Mouse (Mus musculus) neural tube, embryonic 10.5 days (tissue): Measurements from ENCODE around the gene Bora.

Experiments used
- DNase-seq: peaks from one replicate; pipeline ENCODE4 v3.0.0-alpha.2; 2017; ENCODE audit warnings: low spot score; ENCODE audit errors: extremely low spot score

Gene Bora

DNA sequence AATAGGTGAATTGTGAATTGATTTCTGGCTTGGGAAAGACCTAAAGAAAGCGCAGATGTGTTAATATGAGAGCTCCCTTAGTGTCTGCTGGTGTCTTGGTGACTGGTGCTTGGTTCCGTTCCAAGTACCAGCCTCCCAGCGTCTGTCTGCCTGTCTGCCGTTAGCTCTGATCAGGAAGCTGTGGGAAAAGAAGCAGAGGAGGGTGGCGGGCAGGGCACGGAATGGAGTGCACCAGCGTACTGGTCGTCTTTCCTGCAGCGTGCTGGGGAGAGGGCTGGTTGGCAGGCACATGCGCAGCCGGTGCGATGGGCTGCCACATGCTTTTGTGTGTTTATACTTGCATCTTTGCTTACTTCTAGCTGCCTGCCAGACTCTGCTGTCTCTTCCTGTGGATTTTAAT lies 14.6 kb downstream of the Bora start:
- DNase-seq: no peak

DNA sequence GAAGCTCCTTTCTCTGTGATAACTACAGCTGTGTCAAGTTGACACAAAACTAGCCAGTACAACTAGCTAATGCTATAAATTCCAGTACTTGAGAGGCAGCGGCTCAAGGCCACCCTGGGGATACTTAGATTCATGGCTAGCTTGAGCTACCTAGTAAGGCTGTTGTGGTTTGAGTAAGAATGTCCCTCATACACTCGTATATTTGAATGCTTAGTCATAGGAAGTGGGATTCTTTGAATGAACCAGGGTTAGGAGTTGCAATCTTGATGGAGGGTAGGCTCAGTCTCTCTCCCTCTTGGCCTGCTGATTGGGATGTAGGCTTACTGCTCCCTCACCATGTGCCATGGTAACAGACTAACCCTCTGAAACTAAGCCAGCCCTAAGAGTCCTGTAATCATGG lies 17.1 kb downstream of the Bora start:
- no peak for DNase-seq

DNA sequence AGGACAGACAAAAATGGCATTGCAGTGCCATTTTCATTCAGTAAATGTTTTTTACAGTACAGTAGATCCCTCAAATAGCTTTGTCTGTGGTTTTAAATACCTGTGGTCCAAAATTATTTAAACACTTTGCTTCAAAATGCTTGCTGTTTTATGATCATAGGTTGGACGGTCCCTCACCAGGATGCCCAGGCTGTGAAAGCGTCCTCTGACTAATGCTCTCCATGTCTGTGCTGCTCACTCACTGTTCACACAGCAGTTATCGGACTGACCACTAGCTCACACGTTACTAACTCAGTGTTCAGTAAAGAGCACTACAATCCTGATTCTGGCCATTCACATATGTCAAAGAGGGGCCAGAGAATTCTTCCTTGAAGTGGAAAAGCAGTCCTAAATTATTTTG lies 25.1 kb downstream of the Bora start:
- no peak for DNase-seq

- DNase-seq: no peak
These were observed 42.9 kb downstream of the Bora start for GRCm38 (mm10) chr14:99088947-99089346.

- DNase-seq: peak; percentile 96
These were observed 53.4 kb downstream of the Bora start, which contains the start of the genes Pibf1 and Dis3 for GRCm38 (mm10) chr14:99099267-99099966. Pibf1 (plus strand) TSS chr14:99099424. Dis3 (minus strand) TSS chr14:99099770.

- DNase-seq: no peak
These were observed 54.1 kb downstream of the Bora start for GRCm38 (mm10) chr14:99099967-99100587.

- no peak for DNase-seq
These were observed 57.0 kb downstream of the Bora start for GRCm38 (mm10) chr14:99103050-99103449.

GRCm38 (mm10) chr14:99104542-99105123 lies 58.6 kb downstream of the Bora start:
- no peak for DNase-seq

DNA sequence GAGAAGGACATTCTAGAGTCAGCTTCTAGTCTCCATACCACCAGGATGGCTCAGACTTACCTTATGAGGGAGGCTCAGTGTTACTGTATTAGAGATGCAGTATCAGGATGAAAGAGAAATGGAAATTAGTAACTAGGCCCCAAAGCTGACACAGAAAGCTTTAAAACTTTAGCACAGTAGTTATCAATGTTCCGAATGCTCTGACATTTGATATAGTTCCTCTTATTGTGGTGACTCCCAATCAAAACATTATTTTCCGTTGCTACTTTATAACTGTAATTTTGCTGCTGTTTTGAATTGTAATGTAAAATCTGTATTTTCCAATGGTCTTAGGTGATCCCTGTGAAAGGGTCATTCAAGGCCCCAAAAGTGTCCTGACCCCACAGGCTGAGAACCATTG lies 60.6 kb downstream of the Bora start:
- DNase-seq: no peak

GRCm38 (mm10) chr14:99107631-99108187 lies 61.7 kb downstream of the Bora start:
- DNase-seq: no peak

DNA sequence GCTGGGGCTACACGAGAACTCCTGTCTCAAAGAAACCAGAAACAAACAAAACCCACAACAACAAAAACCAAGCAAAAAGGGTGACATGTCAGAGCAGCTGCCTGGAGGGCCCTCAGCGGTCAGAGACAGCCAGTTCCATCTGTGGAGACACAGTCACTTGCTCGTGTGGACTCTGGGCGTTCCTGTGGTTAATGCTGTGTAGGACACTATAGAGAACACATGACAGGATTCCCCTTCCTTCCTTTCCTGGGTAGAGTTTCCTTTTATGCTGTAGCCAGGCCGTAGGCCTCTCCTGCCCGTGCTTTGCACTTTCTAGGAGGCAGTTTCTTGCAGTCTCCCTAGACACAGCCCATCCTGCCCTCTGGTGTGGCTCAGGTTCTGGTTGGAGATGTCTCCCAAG lies 62.7 kb downstream of the Bora start:
- no peak for DNase-seq

DNA sequence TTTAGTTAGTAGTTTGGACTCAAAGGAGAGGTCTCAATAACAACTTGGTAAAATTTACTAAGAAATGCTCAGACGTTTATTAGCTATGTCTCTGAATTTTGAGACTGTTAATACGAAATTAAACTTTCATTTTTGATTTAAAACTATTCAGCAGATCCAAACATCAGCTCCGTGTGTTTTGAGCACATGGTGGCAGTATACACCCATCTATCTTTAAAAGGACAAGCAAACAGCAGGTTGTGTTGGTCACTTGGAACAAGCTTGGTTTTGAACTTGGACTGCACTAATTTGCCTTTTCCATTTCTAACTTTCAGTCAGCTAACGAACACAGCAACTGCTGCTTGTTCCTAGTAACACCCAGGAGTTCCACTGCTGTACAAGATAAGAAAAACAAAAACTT lies 71.6 kb downstream of the Bora start:
- no peak for DNase-seq

GRCm38 (mm10) chr14:99121584-99122339 lies 75.7 kb downstream of the Bora start:
- no peak for DNase-seq

DNA sequence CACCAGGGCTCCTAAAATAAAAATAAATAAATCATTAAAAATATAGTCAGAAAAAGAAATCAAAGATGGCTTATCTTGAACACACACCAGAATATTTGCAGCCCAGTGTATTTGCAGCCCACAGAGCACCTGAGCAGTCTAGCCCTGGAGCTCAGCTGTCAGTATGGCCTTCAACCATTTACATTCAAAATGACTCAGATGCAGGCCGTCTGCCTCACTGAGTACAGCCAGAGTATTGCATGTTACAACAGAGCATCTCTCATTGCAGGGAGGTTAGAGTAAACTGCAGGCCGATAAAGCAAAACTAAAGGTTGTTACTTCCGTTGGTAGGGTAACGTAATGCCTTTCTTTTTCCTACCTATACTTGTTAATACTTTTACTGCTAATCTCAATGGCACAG lies 78.1 kb downstream of the Bora start:
- DNase-seq: no peak
